Mouse (Mus musculus) thymus, postnatal 0 days (tissue): Measurements from ENCODE around the gene Thy1. TPM values are rescaled to one million over a fixed set of nuclear protein-coding genes. Genes with fewer than 3 reads are reported as not detected.
A peak's percentile ranks its signal among the peaks of the same experiment; 100 is the strongest.

Experiments used
- DNase-seq: peaks from one replicate; pipeline ENCODE4 v3.0.0-alpha.2; 2015; ENCODE audit warnings: low spot score
- polyA plus RNA-seq: library from polyadenylated mRNA; unstranded; fragments of >200 nt; fragmentation: Nextera tagmentation; extraction: Ambion mirVana; gene quantifications from 2 replicates; pipeline ENCODE4 v1.2.1, GENCODE M21; 2015

Thy1 gene
- polyA plus RNA-seq, 1 experiment from 2014 or later = 436 TPM

- DNase-seq = peak; percentile 77
Measured at GRCm38 (mm10) chr9:44033957-44034727, 9.0 kb upstream of the Thy1 start.

- DNase-seq = no peak
Measured at GRCm38 (mm10) chr9:44037106-44037505, 6.1 kb upstream of the Thy1 start.

GRCm38 (mm10) chr9:44041511-44042395, 1.4 kb upstream of the Thy1 start:
- DNase-seq = no peak

GRCm38 (mm10) chr9:44042396-44042680, 846 bp upstream of the Thy1 start:
- no peak for DNase-seq

- peak; percentile 51 for DNase-seq
Measured at GRCm38 (mm10) chr9:44043708-44044425, 683 bp downstream of the Thy1 start.

GRCm38 (mm10) chr9:44044426-44045157, 1.4 kb downstream of the Thy1 start:
- DNase-seq = peak; percentile 66

- DNase-seq = no peak
Measured at GRCm38 (mm10) chr9:44045158-44045883, 2.1 kb downstream of the Thy1 start.

- no peak for DNase-seq
Measured at GRCm38 (mm10) chr9:44045884-44046272, 2.7 kb downstream of the Thy1 start.

- DNase-seq = peak; percentile 47
Measured at GRCm38 (mm10) chr9:44046426-44046825, 3.2 kb downstream of the Thy1 start.

- peak; percentile 86 for DNase-seq
Measured at GRCm38 (mm10) chr9:44047071-44047470, 3.9 kb downstream of the Thy1 start.

- DNase-seq = no peak
Measured at GRCm38 (mm10) chr9:44047571-44048490, 4.6 kb downstream of the Thy1 start.

GRCm38 (mm10) chr9:44048541-44049380, 5.6 kb downstream of the Thy1 start:
- DNase-seq = no peak

GRCm38 (mm10) chr9:44049381-44050165, 6.4 kb downstream of the Thy1 start:
- DNase-seq = no peak

- DNase-seq = no peak
Measured at GRCm38 (mm10) chr9:44052855-44053254, 9.7 kb downstream of the Thy1 start.

GRCm38 (mm10) chr9:44053936-44054335, 10.8 kb downstream of the Thy1 start:
- no peak for DNase-seq

GRCm38 (mm10) chr9:44058606-44059005, 15.4 kb downstream of the Thy1 start:
- DNase-seq = no peak

- no peak for DNase-seq
Measured at GRCm38 (mm10) chr9:44065177-44065576, 22.0 kb downstream of the Thy1 start.

- peak; percentile 97 for DNase-seq
Measured at GRCm38 (mm10) chr9:44066785-44067225, 23.6 kb downstream of the Thy1 start, which contains the start of gene Usp2. Gene Usp2, plus strand, starts transcription at chr9:44067021.
